Mouse (Mus musculus) embryo, embryonic 10.5 days (tissue): ENCODE measurements around the gene St3gal6.
A peak's percentile ranks its signal among the peaks of the same experiment; 100 is the strongest.

Source experiments
- DNase-seq: peaks from one replicate; pipeline ENCODE4 v3.0.0-alpha.2; 2015; ENCODE audit warnings: low spot score

The St3gal6 gene

DNA sequence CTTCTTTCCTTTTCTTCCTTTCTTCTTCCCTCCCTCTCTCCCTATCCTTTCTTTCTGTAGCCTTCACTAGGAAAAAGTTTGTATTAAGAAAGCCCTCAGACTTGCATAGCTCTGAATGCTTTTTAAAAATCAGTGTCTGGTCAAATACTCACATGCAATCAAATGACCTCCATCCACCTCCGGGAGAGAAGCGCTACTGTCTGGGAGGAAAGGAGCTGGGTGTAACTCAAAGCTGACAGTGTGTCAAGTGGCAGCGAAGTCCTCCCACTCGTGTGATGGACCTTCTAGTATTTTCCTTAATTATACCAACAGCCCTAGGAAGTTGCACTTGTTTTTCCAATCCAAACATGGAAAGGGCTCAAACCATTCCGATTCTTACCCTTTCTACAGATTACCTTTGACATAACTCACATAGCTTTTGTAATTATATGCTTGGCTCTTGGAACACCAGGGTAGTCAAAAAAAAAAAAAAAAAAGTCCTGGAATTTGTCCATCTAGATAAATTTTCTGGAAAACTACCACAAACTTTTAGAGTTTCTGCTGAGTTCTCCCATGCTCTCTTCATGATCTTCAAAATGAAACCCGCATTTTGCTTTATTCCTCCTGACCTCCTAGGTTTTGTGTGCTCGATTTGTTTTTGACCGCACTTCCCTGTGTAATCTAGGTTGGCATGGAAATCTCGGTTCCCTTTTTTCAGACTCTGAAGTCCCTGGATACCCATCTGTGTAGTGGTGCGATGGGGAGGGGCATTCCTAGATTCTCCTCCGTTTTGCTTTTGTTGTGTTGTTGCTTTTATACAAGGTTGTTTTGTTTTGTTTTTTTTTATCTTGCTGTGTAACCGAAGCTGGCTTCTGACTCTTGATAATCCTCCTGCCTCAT is at the start of gene St3gal6:
St3gal6 (minus strand) TSS at position 272 of the 879 bp plus-strand sequence.
- no peak for DNase-seq

- no peak for DNase-seq
Observed at GRCm38 (mm10) chr16:58570694-58571264, 46.7 kb upstream of the St3gal6 start.

DNA sequence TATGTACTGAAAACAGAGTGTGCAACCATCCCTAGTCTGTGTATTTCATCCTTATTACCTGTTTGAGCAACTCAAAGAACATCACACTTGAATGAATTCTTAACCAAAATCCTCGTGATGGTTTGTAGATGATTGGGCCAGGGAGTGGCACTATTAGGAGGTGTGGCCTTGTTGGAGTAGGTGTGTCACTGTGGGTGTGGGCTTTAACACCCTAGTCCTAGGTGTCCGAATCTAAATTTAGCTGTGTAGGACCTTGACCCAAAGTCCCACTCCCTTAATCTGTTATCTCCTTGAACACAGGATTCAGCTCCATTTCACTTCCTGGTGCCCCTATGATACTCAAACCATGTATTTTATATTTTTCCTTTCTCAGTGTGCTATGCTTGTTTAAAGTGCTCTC is 37.2 kb upstream of the St3gal6 start:
- DNase-seq: no peak

DNA sequence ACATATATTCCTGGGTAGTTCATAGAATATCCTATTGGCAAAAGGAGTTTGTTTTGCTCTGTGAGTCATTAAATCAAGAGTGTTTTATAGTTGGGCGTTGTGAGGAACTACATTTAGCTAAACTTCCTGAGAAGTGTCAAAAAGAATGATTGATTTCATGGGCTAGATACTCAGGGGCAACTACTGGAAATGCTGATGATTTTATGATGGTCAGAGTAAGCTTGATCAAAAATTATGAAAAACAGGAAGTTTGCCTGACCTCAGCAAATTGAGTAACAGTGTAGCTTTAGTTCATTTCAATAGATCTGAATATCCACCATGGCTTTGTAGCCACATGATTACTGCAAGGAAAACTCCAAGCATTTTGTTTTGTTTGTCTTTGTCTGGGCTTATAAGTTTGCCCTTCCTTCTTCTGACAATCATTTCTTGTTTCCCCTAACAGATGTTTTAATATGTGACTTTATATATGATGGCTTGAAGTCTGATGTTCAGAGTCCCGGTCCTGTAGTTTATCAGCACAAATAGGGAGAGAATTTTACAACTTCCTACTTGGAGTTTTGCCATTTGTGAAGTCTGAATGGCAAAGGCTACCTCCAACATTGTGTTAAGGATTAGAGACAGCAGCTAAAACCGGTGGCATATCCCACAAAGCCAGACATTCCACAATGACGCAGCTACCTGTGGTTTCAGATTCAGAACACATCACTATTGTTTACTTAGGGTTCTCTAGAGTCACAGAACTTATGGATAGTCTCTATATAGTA is 32.2 kb upstream of the St3gal6 start:
- DNase-seq: no peak

GRCm38 (mm10) chr16:58554673-58555072 is 30.6 kb upstream of the St3gal6 start:
- DNase-seq: no peak

GRCm38 (mm10) chr16:58548042-58548441 is 24.0 kb upstream of the St3gal6 start:
- no peak for DNase-seq

- DNase-seq: no peak
Observed at GRCm38 (mm10) chr16:58546128-58546527, 22.1 kb upstream of the St3gal6 start.

DNA sequence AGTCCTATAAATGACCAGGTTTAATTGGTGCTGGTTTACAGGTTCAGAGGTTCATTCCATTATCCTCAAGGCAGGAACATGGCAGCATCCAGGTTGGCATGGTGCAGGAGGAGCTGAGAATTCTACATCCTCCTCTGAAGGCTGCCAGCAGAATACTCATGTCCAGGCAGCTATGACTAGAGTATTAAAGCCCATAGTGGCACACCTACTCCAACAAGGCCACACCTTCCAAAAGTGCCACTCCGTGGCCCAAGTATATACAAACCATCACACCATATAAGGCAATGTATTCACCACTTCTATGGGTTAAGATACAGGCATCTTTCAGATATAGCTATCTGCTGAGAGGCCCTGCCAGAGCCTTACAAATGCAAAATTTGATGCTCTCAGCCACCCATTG is 15.4 kb upstream of the St3gal6 start:
- no peak for DNase-seq

DNA sequence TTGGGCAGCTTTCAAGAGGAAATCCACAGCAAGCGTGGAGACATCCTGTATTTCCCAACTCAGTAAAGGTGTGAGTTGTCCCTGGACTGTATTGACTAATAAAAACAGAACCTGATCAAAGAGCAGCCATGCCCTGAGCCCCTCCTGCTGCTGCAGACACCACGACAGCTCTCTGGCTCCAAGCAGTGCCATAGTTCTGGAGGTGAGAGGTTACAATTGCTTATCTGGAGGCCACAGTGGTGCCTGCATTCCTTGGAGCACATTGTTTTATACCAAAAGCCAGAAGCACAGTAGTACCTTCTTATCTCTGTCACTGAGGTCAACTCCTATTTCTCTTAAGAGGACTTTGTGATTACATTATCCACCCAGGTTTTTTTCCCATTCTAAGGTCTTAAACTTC is 15.0 kb upstream of the St3gal6 start:
- no peak for DNase-seq

- no peak for DNase-seq
Observed at GRCm38 (mm10) chr16:58536076-58536475, 12.0 kb upstream of the St3gal6 start.

DNA sequence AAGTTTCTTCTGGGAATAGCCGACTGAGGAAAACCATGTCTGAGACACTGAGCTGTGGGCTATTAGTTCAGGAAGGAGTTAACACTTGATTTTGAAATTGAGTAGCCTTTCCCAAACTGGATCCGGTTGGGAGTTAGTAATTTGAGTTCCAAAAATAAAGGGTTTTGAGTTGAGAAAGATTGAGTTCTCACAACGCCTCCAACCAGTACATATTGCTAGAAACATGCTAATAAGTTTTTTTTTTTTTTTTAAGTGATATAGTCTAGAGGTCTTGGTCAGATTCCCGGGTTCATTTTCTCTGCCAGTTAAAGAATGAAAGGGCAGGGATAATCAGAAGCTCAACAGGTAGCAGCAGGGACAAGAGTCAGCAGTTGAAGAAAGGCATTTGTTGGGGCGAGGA is 11.2 kb upstream of the St3gal6 start:
- DNase-seq: no peak

DNA sequence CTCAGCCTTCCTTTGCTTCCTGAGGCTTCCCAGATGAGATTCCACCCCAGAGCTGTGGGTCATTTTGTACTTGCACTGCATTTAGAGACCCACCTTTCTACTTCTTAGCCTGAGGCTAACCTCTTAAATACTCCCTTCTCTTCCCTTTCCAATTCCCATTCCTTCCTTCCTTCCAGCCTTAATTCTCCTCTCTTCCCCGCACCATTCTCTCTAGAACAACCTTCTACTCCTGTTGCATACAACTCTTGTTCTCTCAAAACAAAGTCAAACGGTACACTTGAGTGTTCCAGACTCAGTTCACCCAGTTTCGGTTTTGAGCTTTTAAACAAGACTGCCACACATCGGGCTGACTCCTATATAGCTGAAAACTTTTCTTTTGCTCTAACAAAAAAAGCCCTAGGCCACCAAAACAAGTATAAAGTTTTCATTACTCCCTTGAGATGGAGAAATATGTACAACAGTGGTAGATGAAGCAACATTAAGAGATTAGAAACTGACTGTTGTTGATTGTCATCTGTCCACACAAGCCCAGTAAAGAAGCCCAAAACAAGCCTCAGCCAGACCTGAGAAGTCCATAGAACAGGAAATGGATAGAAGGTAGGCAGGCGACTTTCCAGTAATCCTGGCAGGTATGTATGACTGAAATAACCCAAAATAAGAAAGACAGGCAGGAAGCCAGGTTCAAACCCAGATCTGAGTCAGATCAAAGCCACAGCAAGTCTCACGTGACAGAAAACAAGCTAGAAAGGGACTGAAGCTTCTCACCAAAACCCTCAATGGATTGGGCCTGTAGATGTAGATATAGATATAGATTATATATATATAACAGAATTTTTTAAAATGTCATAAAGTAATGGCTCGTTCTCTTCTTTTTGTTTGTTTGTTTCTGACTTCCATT is 10.5 kb upstream of the St3gal6 start:
- no peak for DNase-seq

GRCm38 (mm10) chr16:58533742-58534141 is 9.7 kb upstream of the St3gal6 start:
- no peak for DNase-seq

- DNase-seq: no peak
Observed at GRCm38 (mm10) chr16:58533254-58533653, 9.2 kb upstream of the St3gal6 start.

DNA sequence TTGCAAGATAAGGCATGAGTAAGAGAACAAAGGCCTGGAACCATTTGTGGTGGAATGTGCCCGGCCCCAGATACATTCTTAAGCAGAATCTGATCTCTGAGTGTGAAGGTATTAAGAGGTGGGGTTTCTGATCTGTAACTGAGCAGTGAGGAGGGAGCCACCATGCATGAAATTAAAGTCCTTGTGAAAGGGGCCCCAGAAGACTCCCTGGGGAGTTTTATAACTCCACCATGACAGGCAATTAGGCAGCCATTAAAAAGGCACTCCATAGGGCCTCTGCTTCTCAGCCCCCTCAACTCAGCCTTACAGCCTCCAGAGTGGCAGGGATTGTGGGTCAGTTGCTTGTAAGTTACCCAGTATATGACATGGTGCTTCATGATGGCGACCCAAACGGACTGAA is 8.5 kb upstream of the St3gal6 start:
- no peak for DNase-seq

GRCm38 (mm10) chr16:58527817-58528216 is 3.8 kb upstream of the St3gal6 start:
- DNase-seq: no peak

GRCm38 (mm10) chr16:58526729-58527128 is 2.7 kb upstream of the St3gal6 start:
- no peak for DNase-seq

DNA sequence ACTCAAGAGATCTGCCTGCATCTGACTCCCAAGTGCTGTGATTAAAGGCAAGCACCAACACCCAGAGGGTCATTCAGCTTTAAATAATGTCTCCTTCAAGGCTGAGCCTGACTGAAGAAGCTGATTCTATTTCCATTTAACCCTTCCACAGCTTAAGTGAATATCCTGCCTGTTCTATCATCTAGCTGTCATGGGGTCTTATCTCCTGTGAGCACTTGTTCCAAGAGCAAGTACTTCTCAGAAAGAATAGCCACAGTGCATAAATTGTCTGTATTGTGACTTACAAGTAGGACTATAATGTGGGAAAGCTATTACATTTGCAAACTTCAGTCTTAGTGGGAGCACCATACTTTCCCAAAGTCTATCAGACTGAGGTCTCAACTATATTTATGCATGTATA is 1.8 kb upstream of the St3gal6 start:
- DNase-seq: no peak

DNA sequence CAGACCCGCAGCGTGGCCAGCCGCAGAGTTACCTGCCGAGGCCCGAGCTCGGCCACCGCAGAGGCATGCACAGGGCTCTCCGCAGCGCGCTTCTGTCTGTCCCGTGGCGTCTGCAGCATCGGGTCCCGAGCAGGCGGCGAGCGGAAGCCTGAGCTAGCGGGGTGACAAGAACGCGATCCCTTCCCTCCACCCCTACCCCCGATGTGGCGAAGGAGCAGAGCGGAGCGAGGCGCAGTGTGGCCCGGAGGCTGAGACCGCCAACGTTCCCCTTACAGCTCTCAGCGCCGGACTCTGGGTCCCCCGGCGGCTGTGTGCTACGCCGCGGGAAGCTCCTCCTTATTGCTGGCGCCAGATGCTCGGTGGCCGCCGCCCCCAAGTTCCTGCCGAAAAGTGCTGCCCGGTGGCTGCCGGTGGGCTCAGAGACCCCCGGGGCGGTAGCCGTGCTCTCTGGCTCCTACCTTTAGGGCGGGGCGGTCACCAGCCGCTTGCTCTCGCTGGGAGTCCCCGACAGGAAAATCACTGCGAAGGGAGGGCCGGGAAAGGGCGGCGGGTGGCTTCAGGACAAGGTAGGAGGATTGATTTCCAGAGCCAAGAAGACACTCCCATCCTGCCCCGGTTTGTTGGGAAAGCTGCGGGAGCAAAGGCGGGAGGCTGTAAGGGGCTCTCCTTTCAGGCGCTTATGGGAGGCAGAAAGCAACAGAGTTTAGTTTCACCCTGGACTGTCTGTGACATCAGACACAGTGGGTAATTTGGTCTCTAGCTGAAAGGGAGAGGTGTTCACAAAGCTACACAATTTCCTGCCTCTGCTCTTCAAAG is 791 bp downstream of the St3gal6 start:
- DNase-seq: peak; percentile 74

DNA sequence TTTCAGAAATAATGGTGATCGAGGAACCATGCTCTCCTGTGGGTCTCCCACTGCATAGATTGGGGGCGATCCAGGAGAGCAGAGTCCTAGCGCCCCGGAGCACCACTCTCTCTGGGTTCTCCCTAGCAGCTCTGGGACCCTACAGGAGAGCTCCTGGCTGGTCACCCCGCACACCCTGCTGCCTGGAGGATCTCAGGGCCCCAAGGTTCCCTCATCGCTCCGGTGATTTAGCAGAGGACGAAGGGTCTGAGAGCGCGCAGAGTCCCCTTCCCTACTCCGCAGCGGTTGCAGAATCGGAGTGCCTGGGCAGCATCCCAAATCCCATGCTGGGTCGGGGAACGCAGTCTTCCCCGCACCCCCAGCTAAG is 1.4 kb downstream of the St3gal6 start:
- peak; percentile 59 for DNase-seq

GRCm38 (mm10) chr16:58521900-58522299 is 2.1 kb downstream of the St3gal6 start:
- DNase-seq: peak; percentile 36
